Mouse (Mus musculus): ENCODE measurements around the gene Ppif. TPM values are rescaled to one million over a fixed set of nuclear protein-coding genes. Genes with fewer than 3 reads are reported as not detected.

Gene Ppif
- total RNA-seq, 1 experiment = 27.0 TPM

DNA sequence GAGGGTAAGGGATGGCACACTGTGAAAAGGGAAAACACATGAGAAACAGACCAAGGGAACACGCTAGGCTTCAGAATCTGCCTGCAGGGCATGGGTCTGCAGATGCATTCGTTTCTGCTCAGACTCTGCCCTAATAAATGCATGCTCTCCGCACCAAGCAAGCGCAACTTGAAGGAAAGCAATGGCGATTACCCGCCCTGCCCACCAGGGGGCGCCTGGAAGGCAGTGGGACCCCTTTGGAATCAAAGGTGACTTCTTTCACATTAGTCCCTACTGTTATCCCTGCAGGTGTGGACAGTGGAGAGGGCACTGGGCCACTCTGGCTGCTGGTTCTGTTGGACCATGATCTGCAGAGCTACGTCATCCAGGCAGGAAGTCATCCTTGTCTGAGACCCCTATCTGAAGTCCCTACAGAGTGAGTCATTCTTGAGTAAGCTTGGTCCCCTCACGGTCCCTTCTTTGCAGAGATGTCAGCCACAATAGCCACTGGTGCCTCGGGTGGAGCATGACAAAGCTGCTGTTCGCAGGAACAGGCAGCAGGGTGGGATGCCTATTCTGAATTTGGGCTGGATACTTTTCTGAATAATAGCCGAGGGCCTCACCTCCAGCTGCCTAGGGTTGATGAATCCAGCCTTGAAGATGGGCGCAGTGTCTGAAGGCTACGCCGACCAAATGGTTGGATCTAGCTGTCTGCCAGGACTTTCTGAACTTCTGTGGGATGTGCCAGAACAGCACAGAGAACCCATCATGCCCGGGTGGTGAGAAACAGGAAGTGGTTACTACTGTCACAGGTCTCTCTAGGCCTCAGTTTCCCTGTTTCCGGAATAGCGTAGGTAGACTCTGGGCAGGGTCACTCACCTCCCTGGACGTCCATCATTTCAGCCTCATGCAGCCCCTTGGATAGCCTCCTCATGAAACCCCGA lies 32.5 kb downstream of the Ppif start:
- H3K9ac ChIP-seq (ENCODE audit: insufficient read depth, low read depth, low read length, poor library complexity, severe bottlenecking) = no peak overlapping the region
- H3K4me3 ChIP-seq (ENCODE audit: insufficient read depth in 1 of 2, low read depth in 1 of 2, low read length in 2 of 2, poor library complexity in 1 of 2, severe bottlenecking in 1 of 2) = no peak overlapping the region
- H3K27ac ChIP-seq (ENCODE audit: insufficient read depth, low read depth, low read length, poor library complexity, severe bottlenecking) = no peak overlapping the region
- H3K4me1 ChIP-seq (ENCODE audit: control insufficient read depth in 2 of 2, insufficient read depth in 2 of 2, low read length in 2 of 2, poor library complexity in 1 of 2) = peaks cover 0 to 4% of the 10 kb centered on the region in 2 experiments; a peak in 1 of 4 replicates
- in situ Hi-C loops (cut with MboI; ENCODE audit: low sequenced_read_pairs in 2 of 2, unreplicated experiment in 2 of 2) = no loop called here
- 0 out of 2 replicates have a peak, but pooled peaks cover 4% of the 10 kb centered on the region for H3K36me3 ChIP-seq (ENCODE audit: control insufficient read depth, insufficient read depth, low read length, poor library complexity, severe bottlenecking)
- H3K9me3 ChIP-seq (ENCODE audit: control insufficient read depth, insufficient read depth, low read depth, low read length) = no peaks in the 10 kb centered on the region
- peak; percentile 52 for DNase-seq (ENCODE audit: low read depth, low spot score)
- 0 out of 2 replicates have a peak, but pooled peaks have one; percentile 31 for TF ChIP-seq ZC3H11A (IDR thresholded peaks at IDR 0.05; ENCODE audit: borderline replicate concordance, low read depth, low read length)
- TF ChIP-seq HCFC1 (IDR thresholded peaks at IDR 0.05; ENCODE audit: borderline replicate concordance, insufficient read depth, low read length) = no peak
- TF ChIP-seq ZNF384 (IDR thresholded peaks at IDR 0.05; ENCODE audit: low read depth, low read length) = no peak
- TF ChIP-seq CHD2 (IDR thresholded peaks at IDR 0.05; ENCODE audit: low read depth, low read length) = no peak
- no peak for TF ChIP-seq MAFK (IDR thresholded peaks at IDR 0.05; ENCODE audit: insufficient read depth, low read depth, low read length)

- in situ Hi-C loops (cut with MboI; ENCODE audit: low sequenced_read_pairs in 2 of 2, unreplicated experiment in 2 of 2) = no loop called here
- Histone ChIP-seq H3K9ac (ENCODE audit: insufficient read depth, low read depth, low read length, poor library complexity, severe bottlenecking) (no peak overlapping the region), H3K27ac (ENCODE audit: insufficient read depth, low read depth, low read length, poor library complexity, severe bottlenecking) (no peak overlapping the region), H3K4me1 (ENCODE audit: control insufficient read depth in 2 of 2, insufficient read depth in 2 of 2, low read length in 2 of 2, poor library complexity in 1 of 2) (peaks cover 0 to 4% of the 10 kb centered on the region in 2 experiments; a peak in 1 of 4 replicates), H3K9me3 (ENCODE audit: control insufficient read depth, insufficient read depth, low read depth, low read length) (no peaks in the 10 kb centered on the region), H3K4me3 (ENCODE audit: insufficient read depth in 1 of 2, low read depth in 1 of 2, low read length in 2 of 2, poor library complexity in 1 of 2, severe bottlenecking in 1 of 2) (no peak overlapping the region), H3K36me3 (ENCODE audit: control insufficient read depth, insufficient read depth, low read length, poor library complexity, severe bottlenecking) (0 out of 2 replicates have a peak, but pooled peaks cover 4% of the 10 kb centered on the region)
- TF ChIP-seq ZNF384 (IDR thresholded peaks at IDR 0.05; ENCODE audit: low read depth, low read length) (no peak), ZC3H11A (IDR thresholded peaks at IDR 0.05; ENCODE audit: borderline replicate concordance, low read depth, low read length) (no peak), MAFK (IDR thresholded peaks at IDR 0.05; ENCODE audit: insufficient read depth, low read depth, low read length) (no peak), CHD2 (IDR thresholded peaks at IDR 0.05; ENCODE audit: low read depth, low read length) (no peak), HCFC1 (IDR thresholded peaks at IDR 0.05; ENCODE audit: borderline replicate concordance, insufficient read depth, low read length) (no peak)
- DNase-seq (ENCODE audit: low read depth, low spot score) = no peak
Observed at GRCm38 (mm10) chr14:25727149-25727510, 33.2 kb downstream of the Ppif start.

DNA sequence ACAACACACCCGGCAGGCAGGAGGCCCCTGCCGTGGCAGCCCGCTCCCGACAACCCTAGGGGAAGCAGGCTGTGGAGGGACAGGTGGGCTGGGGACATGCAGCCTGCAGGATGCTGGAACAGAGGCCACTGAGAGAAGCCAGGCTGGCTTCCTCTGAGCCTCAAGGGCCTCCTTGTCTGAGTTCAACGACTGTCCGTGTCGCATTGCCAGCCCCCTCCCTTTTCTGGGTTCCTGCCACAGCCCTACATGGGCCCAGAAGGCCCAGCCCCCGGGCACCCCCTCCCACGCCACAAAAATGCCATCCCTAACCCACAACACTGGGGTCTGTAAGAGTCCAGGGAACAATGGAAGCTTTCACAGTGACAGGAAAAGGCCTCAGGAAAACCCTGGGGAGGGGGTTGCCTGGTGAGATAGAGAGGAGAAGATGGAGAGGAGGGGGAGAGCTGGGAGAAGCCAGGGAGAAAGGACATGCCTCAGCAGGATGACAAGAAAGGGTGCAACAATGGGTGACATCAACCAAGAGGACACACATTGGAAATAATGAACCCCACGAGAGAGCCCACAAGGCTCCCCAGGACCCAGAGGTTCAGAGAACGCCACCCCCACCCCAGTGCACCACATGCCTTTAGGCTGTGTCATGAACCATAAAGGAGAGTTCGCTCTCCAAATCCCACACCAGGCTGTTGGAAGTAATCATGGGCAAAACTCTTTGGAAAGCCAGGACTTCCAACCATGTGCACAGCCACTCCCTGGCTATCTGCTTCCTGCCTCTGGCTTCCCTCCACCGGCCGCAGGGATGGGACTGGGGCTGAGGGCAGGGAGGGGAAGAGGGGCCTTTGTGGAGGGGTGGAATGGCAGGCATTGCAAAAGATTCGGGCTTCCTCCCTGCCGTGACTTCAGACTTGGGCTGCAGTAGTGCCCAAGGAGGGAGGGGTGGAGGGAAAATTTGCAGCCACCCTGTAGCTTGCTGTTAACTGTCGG lies 41.1 kb downstream of the Ppif start:
- no peak overlapping the region for H3K4me3 ChIP-seq (ENCODE audit: insufficient read depth in 1 of 2, low read depth in 1 of 2, low read length in 2 of 2, poor library complexity in 1 of 2, severe bottlenecking in 1 of 2)
- H3K27ac ChIP-seq (ENCODE audit: insufficient read depth, low read depth, low read length, poor library complexity, severe bottlenecking) = no peak overlapping the region
- peaks cover 0 to 10% of the 10 kb centered on the region in 2 experiments; a peak in 2 of 4 replicates for H3K4me1 ChIP-seq (ENCODE audit: control insufficient read depth in 2 of 2, insufficient read depth in 2 of 2, low read length in 2 of 2, poor library complexity in 1 of 2)
- TF ChIP-seq CHD2 (IDR thresholded peaks at IDR 0.05; ENCODE audit: low read depth, low read length) = no peak
- TF ChIP-seq MAFK (IDR thresholded peaks at IDR 0.05; ENCODE audit: insufficient read depth, low read depth, low read length) = no peak
- TF ChIP-seq ZC3H11A (IDR thresholded peaks at IDR 0.05; ENCODE audit: borderline replicate concordance, low read depth, low read length) = no peak
- TF ChIP-seq ZNF384 (IDR thresholded peaks at IDR 0.05; ENCODE audit: low read depth, low read length) = no peak
- TF ChIP-seq HCFC1 (IDR thresholded peaks at IDR 0.05; ENCODE audit: borderline replicate concordance, insufficient read depth, low read length) = no peak
- no peak for DNase-seq (ENCODE audit: low read depth, low spot score)
- H3K9ac ChIP-seq (ENCODE audit: insufficient read depth, low read depth, low read length, poor library complexity, severe bottlenecking) = 0 out of 2 replicates have a peak overlapping the region, but pooled peaks have one; percentile 26
- H3K9me3 ChIP-seq (ENCODE audit: control insufficient read depth, insufficient read depth, low read depth, low read length) = no peaks in the 10 kb centered on the region
- in situ Hi-C loops (cut with MboI; ENCODE audit: low sequenced_read_pairs in 2 of 2, unreplicated experiment in 2 of 2) = no loop called here
- H3K36me3 ChIP-seq (ENCODE audit: control insufficient read depth, insufficient read depth, low read length, poor library complexity, severe bottlenecking) = no peaks in the 10 kb centered on the region

DNA sequence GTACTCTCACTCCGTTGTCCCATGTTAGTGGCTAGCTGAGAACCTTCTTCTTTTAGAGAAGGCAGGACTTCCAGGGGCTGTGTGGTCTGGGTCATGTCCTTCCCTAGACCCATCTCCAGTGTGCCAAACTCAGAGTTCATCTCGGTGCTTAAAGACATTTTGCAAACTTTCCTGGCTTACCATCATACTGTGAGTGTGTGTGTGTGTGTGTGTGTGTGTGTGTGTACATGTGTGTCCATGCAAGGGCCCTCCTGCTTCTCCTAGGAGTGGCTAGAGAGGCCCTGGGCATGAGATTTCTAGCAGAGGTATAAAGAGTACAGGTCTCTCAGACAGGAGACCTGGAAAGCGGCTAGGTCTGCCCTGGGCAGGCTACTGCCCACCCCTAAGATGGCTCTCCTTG lies 42.2 kb downstream of the Ppif start:
- no peaks in the 10 kb centered on the region for H3K36me3 ChIP-seq (ENCODE audit: control insufficient read depth, insufficient read depth, low read length, poor library complexity, severe bottlenecking)
- no peak overlapping the region for H3K27ac ChIP-seq (ENCODE audit: insufficient read depth, low read depth, low read length, poor library complexity, severe bottlenecking)
- in situ Hi-C loops (cut with MboI; ENCODE audit: low sequenced_read_pairs in 2 of 2, unreplicated experiment in 2 of 2) = no loop called here
- no peaks in the 10 kb centered on the region for H3K9me3 ChIP-seq (ENCODE audit: control insufficient read depth, insufficient read depth, low read depth, low read length)
- TF ChIP-seq CHD2 (IDR thresholded peaks at IDR 0.05; ENCODE audit: low read depth, low read length) (no peak), HCFC1 (IDR thresholded peaks at IDR 0.05; ENCODE audit: borderline replicate concordance, insufficient read depth, low read length) (no peak), ZNF384 (IDR thresholded peaks at IDR 0.05; ENCODE audit: low read depth, low read length) (no peak), ZC3H11A (IDR thresholded peaks at IDR 0.05; ENCODE audit: borderline replicate concordance, low read depth, low read length) (no peak), MAFK (IDR thresholded peaks at IDR 0.05; ENCODE audit: insufficient read depth, low read depth, low read length) (no peak)
- no peak overlapping the region for H3K4me3 ChIP-seq (ENCODE audit: insufficient read depth in 1 of 2, low read depth in 1 of 2, low read length in 2 of 2, poor library complexity in 1 of 2, severe bottlenecking in 1 of 2)
- DNase-seq (ENCODE audit: low read depth, low spot score) = no peak
- peaks cover 0 to 10% of the 10 kb centered on the region in 2 experiments; a peak in 2 of 4 replicates for H3K4me1 ChIP-seq (ENCODE audit: control insufficient read depth in 2 of 2, insufficient read depth in 2 of 2, low read length in 2 of 2, poor library complexity in 1 of 2)
- H3K9ac ChIP-seq (ENCODE audit: insufficient read depth, low read depth, low read length, poor library complexity, severe bottlenecking) = no peak overlapping the region

Measured in ES-E14 (cell line).